Mouse (Mus musculus): Measurements from ENCODE around the gene Pfdn5.
"Not testable (repeated sequence)": the region's sequence is repeated elsewhere in the genome, so short reads cannot be mapped to it uniquely, and the experiment has no call there.

Gene Pfdn5

DNA sequence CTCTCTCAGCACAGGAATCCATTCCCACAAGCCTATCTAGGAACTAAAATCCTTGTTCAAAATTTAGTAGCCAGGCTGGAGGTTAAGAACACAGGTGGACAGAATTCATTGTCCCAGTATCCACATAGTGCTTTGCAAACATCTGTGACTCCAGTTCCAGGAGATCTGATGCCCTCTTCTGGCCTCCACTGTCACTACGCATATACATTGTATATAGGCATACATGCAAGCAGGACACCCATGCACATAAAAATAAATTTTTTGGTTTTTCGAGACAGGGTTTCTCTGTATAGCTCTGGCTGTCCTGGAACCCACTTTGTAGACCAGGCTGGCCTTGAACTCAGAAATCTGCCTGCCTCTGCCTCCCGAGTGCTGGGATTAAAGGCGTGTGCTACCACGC is 10.0 kb downstream of the Pfdn5 start:
- not testable (repeated sequence) for DNase-seq

DNA sequence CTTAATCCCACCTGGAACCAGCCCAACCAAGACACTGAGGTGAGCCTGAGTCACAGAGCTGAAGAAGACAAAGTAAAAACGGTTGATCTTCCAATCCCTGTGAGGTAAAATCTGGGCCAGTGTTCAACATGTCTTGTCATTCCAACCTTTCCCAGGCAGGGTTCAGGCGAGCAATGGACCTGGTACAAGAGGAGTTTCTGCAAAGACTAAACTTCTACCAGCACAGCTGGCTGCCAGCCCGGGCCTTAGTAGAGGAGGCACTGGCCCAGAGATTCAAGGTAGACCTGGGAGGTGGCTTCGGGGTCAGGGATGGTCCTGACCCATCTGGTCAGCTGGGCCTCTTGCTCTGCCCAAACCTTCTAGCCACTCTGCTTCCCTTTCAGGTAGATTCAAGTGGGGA is 11.0 kb downstream of the Pfdn5 start:
- no peak for DNase-seq

DNA sequence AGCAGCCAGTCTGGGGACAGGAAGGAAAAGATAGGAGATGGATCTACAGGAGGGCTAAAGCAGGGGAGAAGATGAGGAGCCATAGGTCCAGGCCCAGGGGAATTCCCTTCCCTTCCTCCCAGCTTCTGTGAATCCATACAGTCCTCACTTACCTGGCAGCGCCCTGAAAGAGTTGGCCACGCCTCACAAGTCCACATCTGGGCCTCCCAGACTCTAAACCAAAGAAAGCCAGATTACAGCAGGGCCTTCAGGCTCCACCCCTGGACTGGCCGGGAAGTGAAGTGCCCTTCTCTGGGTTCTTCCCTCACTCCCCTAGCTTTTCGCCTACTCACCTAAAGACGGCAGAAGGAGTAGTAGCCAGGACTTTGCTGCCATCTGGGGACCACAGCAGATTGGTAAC is 13.7 kb downstream of the Pfdn5 start:
- DNase-seq: no peak

DNA sequence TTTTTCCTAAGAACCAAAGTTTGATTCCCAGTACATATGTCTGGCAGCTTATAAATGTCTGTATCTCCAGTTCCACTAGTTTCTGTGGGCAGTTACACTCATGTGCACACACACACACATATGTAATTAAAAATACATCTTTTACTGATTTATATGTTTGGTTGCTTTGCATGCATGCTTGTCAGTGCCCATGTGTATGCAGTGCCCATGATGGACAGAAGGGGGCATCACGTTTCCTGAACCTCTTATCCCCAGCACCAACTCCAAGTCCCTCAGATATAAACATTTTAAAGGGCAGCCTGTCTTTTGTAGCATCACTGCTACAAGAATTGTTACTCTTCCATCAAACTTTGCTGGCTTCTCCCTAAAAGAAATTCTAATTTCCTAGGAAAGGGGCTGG is 15.7 kb downstream of the Pfdn5 start:
- no peak for DNase-seq

DNA sequence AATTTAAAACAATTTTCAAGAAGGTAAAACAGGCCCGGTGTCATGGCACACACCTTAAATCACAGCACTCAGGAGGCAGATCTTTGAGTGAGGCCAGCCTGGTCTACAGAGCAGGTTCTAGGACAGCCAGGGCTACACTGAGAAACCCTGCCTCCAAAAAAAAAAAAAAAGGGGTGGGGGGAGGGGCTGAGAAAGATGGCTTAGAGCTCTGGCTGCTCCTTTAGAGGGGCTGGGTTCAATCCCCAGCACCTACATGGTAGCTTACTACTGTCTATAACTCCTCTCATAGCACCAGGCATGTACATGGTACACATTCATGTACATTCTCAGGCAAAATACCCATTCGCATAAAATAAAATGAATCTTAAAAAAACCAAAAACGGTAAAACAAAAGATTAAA is 18.6 kb downstream of the Pfdn5 start:
- DNase-seq: no peak

DNA sequence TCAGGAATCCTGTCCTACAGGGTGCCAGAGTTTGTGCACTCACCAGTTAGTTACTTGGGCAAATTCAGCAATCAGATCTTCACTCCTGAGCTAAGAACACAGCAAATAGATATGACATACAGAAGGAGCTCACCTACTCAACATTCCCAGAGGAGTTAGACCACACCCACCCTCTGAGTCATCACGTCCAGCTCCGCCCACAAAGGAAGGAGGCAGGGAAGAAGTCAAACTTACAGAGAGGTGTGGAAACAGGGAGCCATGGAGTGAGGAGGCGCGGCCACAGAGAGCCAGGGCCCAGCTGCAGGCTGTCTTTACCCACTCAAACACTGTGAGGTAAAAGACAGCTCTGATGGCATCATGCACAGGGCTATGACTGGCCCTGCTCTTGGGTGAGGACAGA is 20.5 kb downstream of the Pfdn5 start:
- no peak for DNase-seq

DNA sequence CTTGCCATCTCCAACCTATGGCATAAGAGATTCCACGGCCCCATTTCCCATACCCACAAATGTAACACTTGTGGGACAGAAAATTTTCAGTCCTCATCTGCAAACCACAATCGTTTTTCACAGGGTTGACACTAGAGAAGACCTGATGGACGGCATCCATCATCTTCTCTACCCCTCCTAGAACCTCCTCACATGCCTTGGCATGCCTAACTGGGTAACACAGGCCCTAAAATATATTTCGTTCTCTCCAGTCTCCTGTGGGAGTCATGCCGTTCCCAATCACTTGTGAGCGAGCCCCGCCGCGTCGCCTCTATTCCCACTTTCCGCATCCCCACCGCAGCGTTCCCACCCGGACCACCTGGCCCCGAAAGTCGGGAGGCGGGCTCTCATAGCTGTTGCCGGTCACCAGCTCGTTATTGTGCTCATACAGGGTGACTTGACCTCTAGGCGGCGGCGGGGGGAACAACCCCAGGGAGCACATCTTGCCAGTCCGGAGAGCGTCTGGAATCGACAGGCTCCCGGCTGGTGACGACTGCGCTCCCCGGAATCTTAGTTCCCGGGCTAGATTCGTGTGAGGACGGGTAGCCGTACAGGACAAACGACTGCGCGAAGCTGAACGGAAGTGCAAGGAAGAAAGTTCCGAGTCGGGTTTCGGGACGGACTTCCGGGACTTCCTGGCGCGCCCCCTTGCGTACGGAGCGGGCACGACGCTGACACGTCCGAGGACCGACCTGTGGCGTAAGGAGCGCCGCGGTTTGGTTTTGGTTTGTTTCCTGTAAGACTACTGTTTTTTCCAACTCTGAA is 24.4 kb downstream of the Pfdn5 start, which contains the start of gene Aaas:
Gene Aaas (minus strand): TSS at position 634 of the 804 bp plus-strand sequence.
- peak; percentile 99 for DNase-seq

DNA sequence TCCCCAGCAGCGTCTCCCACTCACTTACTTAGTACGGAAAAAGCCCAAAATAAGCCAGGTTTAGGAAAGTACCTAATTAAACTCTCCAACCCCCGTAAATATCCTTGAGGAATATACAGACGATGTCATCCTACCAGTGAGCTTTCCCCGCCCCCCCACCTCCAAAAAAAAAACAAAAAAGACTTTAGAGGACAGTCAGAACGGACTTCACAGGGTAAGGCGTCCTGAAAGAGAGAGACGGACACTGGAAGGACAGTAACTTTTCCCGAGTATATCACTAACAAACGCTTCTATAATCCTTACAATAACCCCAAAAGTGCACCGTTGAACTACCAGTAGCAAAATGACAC is 25.0 kb downstream of the Pfdn5 start:
- DNase-seq: no peak

DNA sequence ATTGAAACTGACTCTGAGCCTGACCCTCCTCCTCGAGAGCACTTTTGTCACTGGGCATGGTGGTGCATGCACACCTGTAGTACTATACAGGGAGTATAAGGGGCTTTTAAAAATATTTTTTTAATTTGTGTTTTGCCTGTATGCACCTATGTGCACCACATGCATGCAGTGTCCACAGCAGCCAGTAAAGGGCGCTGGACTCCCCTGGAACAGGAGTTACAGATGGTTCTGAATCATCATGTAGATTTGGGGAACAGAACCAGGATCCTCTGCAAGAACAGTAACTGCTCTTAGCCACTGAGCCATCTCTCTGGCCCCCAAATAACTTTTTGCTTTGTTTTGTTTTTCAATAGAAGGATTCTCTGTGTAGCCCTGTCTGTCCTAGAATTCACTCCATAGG is 26.3 kb downstream of the Pfdn5 start:
- no peak for DNase-seq

DNA sequence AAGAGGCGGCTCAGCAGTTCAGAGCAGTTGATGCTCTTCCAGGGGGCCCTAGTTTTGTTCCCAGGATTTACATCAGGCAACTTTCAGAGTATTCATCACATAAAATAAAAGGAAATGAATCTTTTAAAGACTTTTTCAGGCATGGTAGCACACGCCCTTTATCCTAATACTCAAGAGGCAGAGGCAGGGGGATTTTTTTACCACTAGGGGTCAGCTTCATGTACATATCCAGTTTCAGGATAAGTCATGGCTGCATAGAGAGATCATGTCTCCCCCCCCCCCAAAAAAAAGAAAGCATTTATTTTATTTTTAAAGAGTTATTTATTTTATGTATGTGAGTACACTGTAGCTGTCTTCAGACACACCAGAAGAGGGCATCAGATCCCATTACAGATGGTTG is 28.1 kb downstream of the Pfdn5 start:
- no peak for DNase-seq

DNA sequence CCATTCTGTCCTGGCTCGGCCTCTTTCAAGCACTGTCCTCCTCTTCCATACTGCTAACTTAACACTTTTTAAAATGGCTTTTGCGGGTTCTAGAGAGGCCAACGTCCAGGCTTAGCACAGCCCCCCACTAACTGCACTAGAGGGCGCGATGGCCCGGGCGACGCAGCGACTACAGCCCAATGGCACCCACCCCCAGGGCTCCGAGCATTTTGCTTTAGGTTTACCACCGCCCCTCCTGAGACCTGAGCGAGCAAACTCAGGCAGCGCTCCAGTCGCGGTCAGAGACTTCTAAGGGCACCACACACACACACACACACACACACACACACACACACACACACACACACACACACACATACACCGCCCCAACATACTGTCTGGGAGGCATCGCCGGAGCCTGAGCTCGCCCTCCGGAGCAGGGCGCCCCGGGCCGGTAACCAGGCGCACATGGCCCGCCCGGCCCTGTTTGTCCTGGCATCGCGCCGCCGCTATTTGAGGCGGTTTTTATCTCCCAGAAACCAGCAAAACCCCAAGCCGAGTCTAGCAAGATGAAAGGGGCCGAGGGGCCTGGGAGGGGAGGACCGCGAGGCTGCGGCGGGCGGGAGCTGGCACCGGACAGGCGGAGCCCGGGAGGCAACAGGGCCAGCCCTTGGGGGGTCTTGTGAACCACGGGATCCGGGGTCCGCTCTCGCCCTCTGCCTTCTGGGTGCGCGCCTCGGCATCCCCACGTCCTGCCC is 29.4 kb downstream of the Pfdn5 start:
- DNase-seq: peak; percentile 96

DNA sequence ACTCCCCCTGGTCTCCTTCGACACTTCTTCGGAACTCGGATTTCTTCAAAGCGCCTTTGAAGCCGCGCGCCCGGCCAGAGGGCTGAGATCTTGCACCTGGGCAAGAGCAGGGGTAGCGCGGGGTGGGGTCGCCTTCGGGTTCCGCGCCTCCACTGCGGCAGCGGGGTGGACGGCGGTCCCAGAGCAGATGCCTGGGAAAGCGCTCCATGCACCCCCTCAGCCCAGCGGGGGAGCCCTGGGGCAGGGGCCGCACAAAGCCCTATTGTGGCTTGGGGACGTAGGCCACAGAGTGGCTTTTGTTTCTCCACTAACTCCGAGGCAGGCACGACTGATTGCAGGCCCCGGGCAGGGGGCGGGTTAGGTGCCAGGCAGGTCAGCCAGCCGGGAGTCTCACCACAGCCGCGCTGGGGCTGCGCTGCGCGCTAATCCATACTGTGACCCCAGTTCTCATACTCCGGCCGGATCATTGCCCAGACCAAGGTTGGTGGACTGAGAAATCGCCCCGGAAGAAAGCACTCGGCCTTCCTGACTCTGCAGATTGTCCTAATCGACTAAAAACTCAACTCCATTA is 30.0 kb downstream of the Pfdn5 start:
- peak; percentile 90 for DNase-seq

DNA sequence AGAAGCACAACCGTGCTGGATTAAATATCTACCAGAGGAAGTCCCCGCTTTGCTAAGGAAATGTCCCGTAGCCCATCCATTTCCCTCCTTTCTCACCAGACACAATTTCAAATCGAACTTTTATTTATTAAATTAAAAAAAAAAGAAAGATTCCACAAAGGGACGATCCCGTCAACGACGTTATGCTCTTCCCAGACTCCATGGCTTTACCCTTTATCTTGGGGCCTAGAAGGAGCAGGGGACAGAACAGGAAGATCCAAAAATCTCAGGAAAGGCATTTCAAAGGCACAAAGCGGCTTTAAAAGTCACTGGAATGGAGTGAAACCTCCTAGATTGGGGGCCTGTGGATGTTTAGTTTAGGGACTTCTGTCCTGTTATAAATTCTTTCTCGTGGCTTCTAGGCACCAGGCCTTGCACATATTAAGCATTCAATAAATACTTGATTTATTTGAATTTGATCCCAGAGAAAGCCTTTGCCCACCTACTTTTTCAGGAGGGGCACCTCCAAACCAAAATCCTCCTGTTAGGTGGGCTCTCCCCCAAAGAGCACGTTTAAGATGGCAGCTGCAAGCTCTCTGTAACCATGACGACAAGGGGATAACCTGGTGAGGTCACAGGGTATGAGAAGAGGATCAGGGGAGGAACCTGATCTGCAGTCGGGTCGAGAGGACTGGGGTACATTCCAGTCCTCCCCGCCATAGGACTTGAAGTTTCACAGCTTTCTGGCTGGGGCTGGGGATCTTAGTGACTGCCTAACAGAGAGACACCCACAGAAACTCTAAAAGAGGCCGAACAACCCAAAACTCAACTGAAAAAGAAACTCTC is 30.8 kb downstream of the Pfdn5 start:
- no peak for DNase-seq

DNA sequence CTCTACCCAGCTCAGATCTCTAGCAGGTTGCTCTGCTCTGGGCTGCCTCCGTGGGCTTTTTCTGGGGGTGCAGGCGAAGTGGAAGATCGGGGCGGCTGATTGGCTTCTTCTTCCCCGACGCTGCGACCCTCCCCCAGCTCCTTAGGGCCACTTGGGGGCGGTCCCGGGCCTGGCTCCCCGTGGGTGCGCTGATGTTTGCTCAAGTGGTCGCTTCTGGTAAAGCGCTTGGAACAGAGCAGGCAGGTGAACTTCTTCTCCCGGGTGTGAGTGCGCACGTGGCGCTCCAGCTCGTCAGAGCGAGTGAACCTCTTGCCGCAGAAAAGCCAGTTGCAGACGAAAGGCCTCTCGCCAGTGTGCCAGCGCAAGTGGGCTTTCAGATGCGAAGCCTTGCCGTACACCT is 32.2 kb downstream of the Pfdn5 start:
- no peak for DNase-seq

DNA sequence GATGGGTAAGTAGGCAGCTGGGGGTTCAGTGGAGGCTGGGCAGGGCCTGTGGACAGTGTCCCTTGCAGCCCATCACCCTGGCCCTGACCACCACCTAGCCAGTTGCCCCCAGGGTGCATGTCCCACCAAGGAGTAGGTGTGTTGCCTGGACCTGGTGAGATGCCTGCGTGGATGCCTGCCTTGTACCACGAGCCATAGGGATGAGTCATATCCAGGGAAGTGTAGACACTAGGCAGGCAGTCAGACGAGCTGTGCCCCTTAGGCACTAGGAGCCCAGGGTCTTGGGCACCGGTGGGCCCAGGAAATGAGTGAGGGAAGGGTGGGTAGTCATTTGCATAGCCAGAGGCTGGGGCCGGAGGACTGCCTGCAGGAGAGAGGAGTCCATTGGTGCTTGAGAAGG is 32.9 kb downstream of the Pfdn5 start:
- no peak for DNase-seq

DNA sequence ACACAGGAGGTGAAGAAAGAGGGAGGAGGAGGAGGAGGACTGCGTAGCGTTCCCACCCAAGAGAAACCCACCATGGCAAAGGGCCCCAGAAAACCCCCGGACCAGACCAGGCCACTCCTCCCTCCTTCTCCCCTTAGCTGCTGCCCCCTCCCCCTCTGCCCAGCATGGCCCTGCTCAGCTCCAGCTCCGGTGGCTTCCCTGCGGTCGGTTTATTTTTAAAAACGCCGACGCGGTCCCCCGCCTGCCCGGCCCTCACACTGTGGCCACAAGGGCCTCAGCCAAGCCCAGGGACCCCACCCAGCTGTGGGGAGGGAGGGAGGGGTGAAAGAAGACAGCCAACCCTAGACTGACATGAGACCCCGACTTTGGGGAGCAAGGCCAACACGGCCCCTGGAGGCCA is 36.7 kb downstream of the Pfdn5 start:
- DNase-seq: no peak

DNA sequence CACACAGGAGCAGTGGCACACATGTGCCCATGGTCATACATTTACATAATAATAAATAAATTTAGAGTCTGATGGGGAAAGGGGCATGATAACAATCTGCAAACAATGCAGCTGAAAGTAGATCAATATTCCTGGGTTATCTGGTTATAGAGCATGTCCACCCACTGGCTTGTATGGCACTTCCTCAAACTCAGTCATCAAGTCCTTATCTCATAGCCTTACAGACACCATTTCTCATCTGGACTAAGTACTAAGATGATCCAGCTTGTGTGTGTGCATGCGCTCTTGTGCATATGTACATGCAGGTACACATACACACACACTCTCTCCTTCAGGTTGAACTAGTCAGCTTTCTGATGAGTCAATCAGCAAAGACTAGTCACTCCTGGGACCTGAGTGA is 38.8 kb downstream of the Pfdn5 start:
- DNase-seq: no peak

DNA sequence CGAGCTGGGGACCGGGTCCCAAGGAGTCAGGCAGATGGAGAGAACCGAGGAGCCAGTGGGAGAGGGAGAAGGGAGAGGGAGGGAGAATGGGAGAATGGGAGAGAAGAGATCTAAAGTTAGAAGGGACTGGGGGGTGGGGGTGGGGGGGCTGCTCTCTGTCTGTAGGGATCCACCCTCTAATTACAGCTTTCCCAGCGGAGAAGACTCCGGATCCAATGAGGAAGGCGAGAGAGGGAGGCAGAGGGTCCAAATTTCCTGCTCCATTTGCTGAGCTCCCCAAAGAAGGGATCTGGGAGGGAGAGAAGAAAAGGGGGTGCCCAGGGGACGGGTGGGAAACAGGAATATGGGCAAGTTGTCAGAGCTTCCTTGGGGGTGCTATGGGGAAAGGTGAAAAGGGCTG is 40.3 kb downstream of the Pfdn5 start:
- DNase-seq: no peak

DNA sequence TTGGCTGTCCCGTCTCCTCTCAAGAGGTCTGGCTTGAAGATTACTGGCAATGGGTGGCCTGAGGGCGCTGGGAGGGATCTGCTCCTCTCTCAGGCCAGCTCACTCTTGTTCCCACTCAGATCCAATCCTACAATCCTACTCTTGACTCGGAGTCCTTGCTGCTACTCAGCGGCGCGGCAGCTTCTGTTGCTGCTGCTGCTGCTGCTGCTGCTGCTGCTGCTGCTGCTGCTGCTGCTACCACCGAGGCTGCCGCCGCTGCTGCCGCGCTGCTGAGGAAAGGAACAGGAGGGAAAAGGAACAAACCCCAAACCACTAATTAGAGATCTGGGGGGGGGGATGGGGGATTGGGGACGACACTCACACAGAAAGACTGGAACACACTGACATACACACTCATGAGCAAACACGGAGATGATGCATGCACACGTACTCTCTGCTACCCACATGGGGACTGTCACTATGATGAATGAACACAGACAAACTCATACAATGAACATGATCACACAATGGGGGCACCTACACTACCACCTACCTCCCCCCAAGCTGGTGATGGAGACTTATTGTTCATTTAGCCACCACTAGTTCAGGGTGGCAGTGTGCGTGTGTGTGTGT is 40.9 kb downstream of the Pfdn5 start, which contains the start of gene Sp7:
Gene Sp7 (minus strand): TSS at position 450 of the 612 bp plus-strand sequence.
- DNase-seq: no peak

DNA sequence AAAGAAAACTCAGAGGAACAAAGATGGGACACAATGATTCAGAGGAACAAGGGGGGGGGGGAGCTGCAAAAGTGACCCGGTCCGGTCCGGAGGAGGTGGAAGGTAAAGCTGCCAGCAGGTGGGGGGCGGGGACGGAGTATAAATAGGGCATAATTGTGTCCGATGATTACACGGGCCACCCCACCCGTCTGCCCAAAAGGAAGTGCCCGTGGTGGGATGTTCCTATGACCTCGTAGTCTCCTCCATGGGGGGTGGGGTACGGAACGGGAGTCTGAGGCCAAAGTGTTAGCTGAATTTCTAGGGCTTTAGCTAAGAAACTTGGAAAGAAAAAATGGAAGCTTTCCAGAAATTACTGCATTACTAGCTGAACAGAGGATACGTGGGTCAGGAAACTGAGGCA is 44.1 kb downstream of the Pfdn5 start:
- DNase-seq: no peak

DNA sequence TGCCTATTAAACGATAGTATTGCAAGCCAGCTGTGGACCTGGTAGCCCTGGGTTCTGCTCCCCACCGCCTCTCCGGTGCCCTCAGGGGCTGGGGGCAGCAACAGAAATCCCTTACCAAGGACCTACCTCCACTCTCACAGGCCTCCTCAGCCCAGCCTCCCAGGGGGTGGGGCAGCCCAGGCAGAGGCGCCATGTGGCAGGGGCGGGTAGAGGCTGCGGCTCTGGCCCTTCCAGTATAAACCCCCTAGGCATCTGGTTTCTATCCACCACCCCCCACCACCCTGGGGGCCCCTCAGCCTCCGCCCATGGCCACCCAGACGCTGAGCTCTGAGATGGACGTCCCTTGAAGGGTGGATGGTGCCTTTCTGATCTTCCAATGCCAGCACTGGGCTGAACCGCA is 44.8 kb downstream of the Pfdn5 start:
- DNase-seq: no peak

DNA sequence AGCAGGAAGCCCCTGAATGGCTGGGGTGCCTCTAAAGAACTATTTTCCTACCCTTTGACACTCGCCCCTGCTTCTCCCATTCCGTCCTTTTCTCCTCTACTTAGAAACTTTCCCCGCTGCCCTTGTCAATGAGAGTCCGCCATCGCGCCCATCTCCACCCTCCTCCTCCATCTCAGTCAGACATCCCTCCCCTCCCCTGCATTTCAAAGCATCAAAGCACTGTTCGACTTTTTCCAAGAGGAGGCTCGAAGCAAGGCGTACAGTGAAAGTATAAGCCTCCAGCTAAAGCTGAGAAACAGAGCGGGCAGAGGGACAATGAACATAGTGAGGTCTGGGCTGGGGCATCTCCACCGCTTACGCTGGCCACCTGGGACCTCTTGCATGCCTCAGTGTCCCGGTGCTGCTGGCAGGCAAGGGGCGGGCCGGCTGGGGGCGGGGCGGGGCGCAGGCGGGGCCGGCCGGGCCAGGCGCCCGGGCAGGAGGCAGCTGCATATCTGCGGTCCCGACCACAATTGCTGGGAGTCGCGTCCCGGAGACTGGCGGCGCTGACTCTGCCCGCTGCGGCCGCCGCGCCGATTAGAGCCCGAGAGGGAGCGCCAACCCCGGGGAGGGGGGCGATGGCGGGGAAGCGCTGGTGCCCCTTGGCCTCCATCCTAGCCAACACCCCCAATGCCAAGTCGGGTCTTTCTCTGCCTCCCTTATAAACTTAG is 50.7 kb downstream of the Pfdn5 start:
- DNase-seq: peak; percentile 98

Data from heart, adult 11 months (tissue).